In the genomic region with DNA sequence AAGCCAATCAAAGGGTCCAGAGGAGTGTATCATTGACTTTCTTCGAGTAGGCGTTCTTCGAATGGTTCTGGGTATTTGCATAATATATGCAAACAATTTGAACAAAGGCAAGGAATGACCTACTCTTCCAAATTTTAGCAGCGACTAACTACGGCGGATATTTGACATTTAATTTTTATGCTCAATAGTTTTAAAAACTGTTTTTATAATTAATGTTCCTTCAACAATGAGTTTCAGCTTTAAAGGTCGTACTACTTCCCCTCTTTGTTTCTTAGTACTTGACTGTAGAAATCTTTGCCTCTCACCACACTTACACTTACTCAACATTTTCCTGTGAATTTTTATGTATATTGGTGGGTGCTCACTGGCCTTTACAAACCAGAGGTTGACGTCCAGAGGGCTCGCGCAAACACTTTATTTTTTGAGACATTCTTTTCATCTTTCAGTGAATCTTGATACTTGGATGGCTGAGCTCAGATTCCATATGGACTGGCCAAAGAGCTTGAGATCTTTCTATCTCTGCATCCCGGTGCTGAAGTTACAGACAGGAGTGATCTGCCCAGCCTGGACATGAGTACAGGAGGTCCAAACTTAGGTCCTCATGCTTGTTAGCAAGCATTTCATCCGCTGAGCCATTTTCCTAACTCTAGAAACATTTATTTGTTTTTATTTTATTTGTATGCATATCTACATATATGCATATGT, we compare ENCODE assay signal across 7 mouse cellular contexts. TPM values are rescaled to one million over a fixed set of nuclear protein-coding genes. Genes with fewer than 3 reads are reported as not detected.
A peak's percentile ranks its signal among the peaks of the same experiment; 100 is the strongest.
DNase-seq lines count a peak whose midpoint lies in the region; ATAC-seq and TF ChIP-seq lines count a peak whose summit lies in the region.

No protein-coding gene starts in this region.

- no peak for TF ChIP-seq CTCF in layer of hippocampus, adult 2 months (conservative IDR thresholded peaks at IDR 0.05)

- peaks cover 16% of the 10 kb centered on the region for H3K36me3 ChIP-seq in hindbrain, embryonic 15.5 days
- peaks cover 15% of the 10 kb centered on the region for H3K36me3 ChIP-seq in neural tube, embryonic 12.5 days

- peak overlapping the region; percentile 89 for H3K4me3 ChIP-seq in layer of hippocampus, adult 2 months
- peak overlapping the region; percentile 86 for H3K4me3 ChIP-seq in brown adipose tissue, adult 24 weeks (ENCODE audit: insufficient read depth, low read depth, low read length)
- H3K4me3 ChIP-seq in hindbrain, embryonic 15.5 days = peak overlapping the region; percentile 96
- peak overlapping the region; percentile 99 for H3K4me3 ChIP-seq in neural tube, embryonic 12.5 days

- H3K4me1 ChIP-seq in brown adipose tissue, adult 24 weeks (ENCODE audit: control insufficient read depth, insufficient read depth, insufficient read length, low read length) = peaks cover 13% of the 10 kb centered on the region
- peaks cover 39% of the 10 kb centered on the region for H3K4me1 ChIP-seq in hindbrain, embryonic 15.5 days (replicated peaks)
- peaks cover 30% of the 10 kb centered on the region for H3K4me1 ChIP-seq in neural tube, embryonic 12.5 days

- no peak for ATAC-seq in hindbrain, embryonic 15.5 days (ENCODE audit: low FRiP score, low read depth)
- ATAC-seq in neural tube, embryonic 12.5 days (ENCODE audit: low FRiP score, low read depth) = peak; percentile 89

- H3K27me3 ChIP-seq in hindbrain, embryonic 15.5 days = no peaks in the 10 kb centered on the region
- no peaks in the 10 kb centered on the region for H3K27me3 ChIP-seq in neural tube, embryonic 12.5 days (replicated peaks)

- no peak for DNase-seq in layer of hippocampus, adult 2 months (ENCODE audit: low spot score in 2 of 2)
- DNase-seq in layer of hippocampus, postnatal 25 days (ENCODE audit: extremely low spot score in 1 of 2, low spot score in 1 of 2) = no peak
- DNase-seq in left cerebral cortex, adult 18-20 months (ENCODE audit: low spot score in 2 of 2) = no peak
- no peak for DNase-seq in urinary bladder, postnatal 36 days (ENCODE audit: low spot score in 2 of 2)

- no peaks in the 10 kb centered on the region for H3K9me3 ChIP-seq in hindbrain, embryonic 15.5 days
- H3K9me3 ChIP-seq in neural tube, embryonic 12.5 days = no peaks in the 10 kb centered on the region

- 24% methylated on average over 12 of the region's 12 CpGs for WGBS in hindbrain, embryonic 15.5 days
- 23% methylated on average over 12 of the region's 12 CpGs for WGBS in neural tube, embryonic 12.5 days

- peak overlapping the region; percentile 44 for H3K9ac ChIP-seq in hindbrain, embryonic 15.5 days
- H3K9ac ChIP-seq in neural tube, embryonic 12.5 days = peak overlapping the region; percentile 52

- peak overlapping the region; percentile 99 for H3K27ac ChIP-seq in layer of hippocampus, adult 2 months
- H3K27ac ChIP-seq in brown adipose tissue, adult 24 weeks (replicated peaks; ENCODE audit: low read depth, low read length) = peak overlapping the region; percentile 53; the same call in 1 of the 2 replicates
- H3K27ac ChIP-seq in hindbrain, embryonic 15.5 days (replicated peaks) = peak overlapping the region; percentile 99
- H3K27ac ChIP-seq in neural tube, embryonic 12.5 days = peak overlapping the region; percentile 85

- H3K4me2 ChIP-seq in hindbrain, embryonic 15.5 days = peak overlapping the region; percentile 95
- H3K4me2 ChIP-seq in neural tube, embryonic 12.5 days (replicated peaks) = peak overlapping the region; percentile 92

RNA-seq across cellular contexts. Expression of a gene that starts 0.9 kb away (rescaled TPM):
- total RNA-seq in layer of hippocampus, adult 2 months (2021) = 100 to 1,000 TPM; 339 to 370 TPM
- total RNA-seq in layer of hippocampus, postnatal 25 days (2021) = 100 to 1,000 TPM; 302 to 353 TPM
- 42.9 and 81.7 TPM in 2 replicates for polyA plus RNA-seq in brown adipose tissue, adult 24 weeks (2012; ENCODE audit: insufficient read depth, insufficient read length, missing spikeins)
- 175 and 181 TPM in 2 replicates for polyA plus RNA-seq in hindbrain, embryonic 15.5 days (2015; fragmentation: Nextera tagmentation; extraction: Ambion mirVana)
- polyA plus RNA-seq in neural tube, embryonic 12.5 days (2016; fragmentation: Nextera tagmentation; extraction: Ambion mirVana) = 205 and 224 TPM in 2 replicates
- total RNA-seq in left cerebral cortex, adult 18-20 months (2021) = 100 to 1,000 TPM; 270 to 288 TPM

RNA-seq across cellular contexts. Expression of a gene that starts 10.3 kb away (rescaled TPM):
- 10 to 100 TPM; 11.1 to 11.8 TPM for total RNA-seq in layer of hippocampus, adult 2 months (2021)
- 10 to 100 TPM; 10.4 to 10.8 TPM for total RNA-seq in layer of hippocampus, postnatal 25 days (2021)
- 10.5 and 14.3 TPM in 2 replicates for polyA plus RNA-seq in brown adipose tissue, adult 24 weeks (2012; ENCODE audit: insufficient read depth, insufficient read length, missing spikeins)
- polyA plus RNA-seq in hindbrain, embryonic 15.5 days (2015; fragmentation: Nextera tagmentation; extraction: Ambion mirVana) = 7.4 and 9.6 TPM in 2 replicates
- 8.3 and 9.1 TPM in 2 replicates for polyA plus RNA-seq in neural tube, embryonic 12.5 days (2016; fragmentation: Nextera tagmentation; extraction: Ambion mirVana)
- 10 to 100 TPM in 1 of 2 experiments, 1 to 10 TPM in 1; 8.6 to 11.6 TPM for total RNA-seq in left cerebral cortex, adult 18-20 months (2021)

RNA-seq across cellular contexts. Expression of a gene that starts 22.6 kb away (rescaled TPM):
- total RNA-seq in layer of hippocampus, adult 2 months (2021) = 1 to 10 TPM; 6.2 to 8.6 TPM
- total RNA-seq in layer of hippocampus, postnatal 25 days (2021) = 1 to 10 TPM; 8.1 to 8.9 TPM
- polyA plus RNA-seq in brown adipose tissue, adult 24 weeks (2012; ENCODE audit: insufficient read depth, insufficient read length, missing spikeins) = 12.2 and 16.4 TPM in 2 replicates
- polyA plus RNA-seq in hindbrain, embryonic 15.5 days (2015; fragmentation: Nextera tagmentation; extraction: Ambion mirVana) = 5.6 and 13.9 TPM in 2 replicates
- 6.8 and 7.0 TPM in 2 replicates for polyA plus RNA-seq in neural tube, embryonic 12.5 days (2016; fragmentation: Nextera tagmentation; extraction: Ambion mirVana)
- total RNA-seq in left cerebral cortex, adult 18-20 months (2021) = 1 to 10 TPM; 6.0 to 6.9 TPM

RNA-seq across cellular contexts. Expression of a gene that starts 28.6 kb away (rescaled TPM):
- under 1 TPM; 0.76 to 0.77 TPM for total RNA-seq in layer of hippocampus, adult 2 months (2021)
- under 1 TPM; 0.42 to 0.54 TPM for total RNA-seq in layer of hippocampus, postnatal 25 days (2021)
- not detected in 2 replicates for polyA plus RNA-seq in brown adipose tissue, adult 24 weeks (2012; ENCODE audit: insufficient read depth, insufficient read length, missing spikeins)
- polyA plus RNA-seq in hindbrain, embryonic 15.5 days (2015; fragmentation: Nextera tagmentation; extraction: Ambion mirVana) = 0.84 and 0.97 TPM in 2 replicates
- 0.39 and 0.57 TPM in 2 replicates for polyA plus RNA-seq in neural tube, embryonic 12.5 days (2016; fragmentation: Nextera tagmentation; extraction: Ambion mirVana)
- total RNA-seq in left cerebral cortex, adult 18-20 months (2021) = under 1 TPM; 0.79 to 0.80 TPM

RNA-seq across cellular contexts. Expression of a gene that starts 30.6 kb away (rescaled TPM):
- 100 to 1,000 TPM; 320 to 334 TPM for total RNA-seq in layer of hippocampus, adult 2 months (2021)
- 100 to 1,000 TPM; 290 to 320 TPM for total RNA-seq in layer of hippocampus, postnatal 25 days (2021)
- 119 and 160 TPM in 2 replicates for polyA plus RNA-seq in brown adipose tissue, adult 24 weeks (2012; ENCODE audit: insufficient read depth, insufficient read length, missing spikeins)
- polyA plus RNA-seq in hindbrain, embryonic 15.5 days (2015; fragmentation: Nextera tagmentation; extraction: Ambion mirVana) = 70.0 and 75.7 TPM in 2 replicates
- polyA plus RNA-seq in neural tube, embryonic 12.5 days (2016; fragmentation: Nextera tagmentation; extraction: Ambion mirVana) = 82.8 and 84.5 TPM in 2 replicates
- total RNA-seq in left cerebral cortex, adult 18-20 months (2021) = 100 to 1,000 TPM; 294 to 308 TPM
